Mouse (Mus musculus): Measurements from ENCODE around the gene Gm9821. TPM values are rescaled to one million over a fixed set of nuclear protein-coding genes. Genes with fewer than 3 reads are reported as not detected.

The Gm9821 gene
- polyA plus RNA-seq, 1 experiment from 2014 or later = 0.80 TPM

DNA sequence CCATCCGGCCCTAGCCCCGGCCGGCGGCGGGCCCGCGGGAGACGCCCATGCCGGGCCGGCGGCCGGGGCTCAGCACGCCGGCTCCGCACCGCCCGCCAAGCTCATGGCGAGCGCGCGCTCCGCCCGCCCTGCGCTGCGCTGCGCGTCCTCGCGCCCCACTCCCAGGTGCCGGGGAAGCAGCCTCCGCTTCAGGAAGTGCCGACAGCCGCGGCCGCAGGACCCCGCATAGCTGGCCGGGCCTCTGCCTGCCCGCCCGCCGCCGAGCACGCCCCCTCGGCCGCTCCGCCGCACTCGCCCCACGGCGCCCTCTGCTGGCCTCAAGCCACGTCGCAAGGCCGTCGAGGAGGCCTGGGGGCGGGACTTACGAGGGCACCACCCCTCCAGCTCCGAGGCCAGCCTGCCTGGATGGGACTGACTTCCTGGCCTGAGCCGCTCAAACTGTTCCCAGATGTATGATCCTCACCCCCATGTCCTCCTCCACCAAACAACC lies 18.0 kb downstream of the Gm9821 start:
- Histone ChIP-seq H3K27ac (peak overlapping the region; percentile 84), H3K4me1 (replicated peaks) (peaks cover 70% of the 10 kb centered on the region), H3K27me3 (peaks cover 36% of the 10 kb centered on the region), H3K9ac (peak overlapping the region; percentile 93), H3K4me2 (peak overlapping the region; percentile 99), H3K9me3 (replicated peaks) (no peaks in the 10 kb centered on the region), H3K36me3 (peaks cover 16% of the 10 kb centered on the region), H3K4me3 (replicated peaks) (peak overlapping the region; percentile 94)
- WGBS (ENCODE audit: insufficient replicate concordance) = under 1% methylated on average over 57 of the region's 57 CpGs
- DNase-seq = peak; percentile 93
- ATAC-seq (ENCODE audit: low read depth) = peak; percentile 89

DNA sequence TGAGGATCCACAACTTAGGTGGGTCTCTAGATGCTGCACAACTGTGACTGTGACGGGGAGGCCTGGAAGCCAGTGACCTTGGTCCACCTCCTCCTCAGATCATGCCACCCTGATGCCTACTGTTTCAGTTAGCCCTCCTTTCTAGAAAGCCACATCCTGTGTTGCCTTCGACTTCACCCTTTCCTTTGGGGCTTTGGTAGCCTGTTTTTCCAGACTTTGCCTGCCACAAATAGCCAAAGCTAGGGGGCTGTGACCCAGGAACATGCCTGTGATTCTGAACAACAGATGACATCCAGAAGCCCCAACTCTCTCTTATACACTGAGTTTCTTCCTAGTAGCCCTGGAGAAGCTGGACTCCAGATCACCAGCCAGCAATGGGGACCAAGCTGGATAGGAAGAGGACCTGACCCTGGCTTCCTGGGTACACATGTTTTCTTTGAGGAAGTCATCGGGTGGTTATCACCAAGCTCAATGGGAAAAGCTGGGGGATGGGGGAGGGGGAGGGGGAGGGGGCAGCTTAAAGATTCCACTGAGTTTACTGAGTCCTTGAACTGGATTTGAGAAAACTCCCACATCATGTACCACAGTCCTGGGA lies 19.2 kb downstream of the Gm9821 start:
- peak overlapping the region; percentile 65 for H3K27ac ChIP-seq
- H3K9me3 ChIP-seq (replicated peaks) = no peaks in the 10 kb centered on the region
- H3K36me3 ChIP-seq = peaks cover 13% of the 10 kb centered on the region
- H3K9ac ChIP-seq = 0 out of 2 replicates have a peak overlapping the region, but pooled peaks have one; percentile 22
- peaks cover 58% of the 10 kb centered on the region for H3K4me1 ChIP-seq (replicated peaks)
- WGBS (ENCODE audit: insufficient replicate concordance) = 37% methylated on average over 3 of the region's 3 CpGs
- peaks cover 48% of the 10 kb centered on the region for H3K27me3 ChIP-seq
- peak overlapping the region; percentile 99 for H3K4me2 ChIP-seq
- H3K4me3 ChIP-seq (replicated peaks) = peak overlapping the region; percentile 34
- DNase-seq = no peak
- ATAC-seq (ENCODE audit: low read depth) = no peak

DNA sequence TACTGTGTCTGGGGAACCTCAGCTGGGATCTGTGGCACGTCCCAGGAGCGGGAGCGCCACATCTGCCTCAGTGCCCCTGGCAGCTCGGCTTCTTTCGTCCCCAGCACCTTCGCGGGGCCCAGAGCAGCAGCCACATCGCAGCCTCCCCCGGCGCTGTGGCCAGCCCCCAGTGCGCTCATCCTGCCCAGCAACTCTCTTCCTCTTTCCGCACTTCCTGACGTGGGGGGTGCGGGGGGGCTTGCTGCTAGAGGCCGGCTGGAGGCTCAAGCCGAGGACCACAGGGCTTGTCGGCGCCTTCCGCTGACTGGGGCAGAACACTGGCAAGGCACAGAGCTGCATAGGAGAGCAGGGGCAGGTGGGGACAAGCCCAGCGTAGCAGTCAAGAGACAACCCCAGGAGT lies 19.9 kb downstream of the Gm9821 start:
- DNase-seq (no peak), ATAC-seq (ENCODE audit: low read depth) (no peak)
- Histone ChIP-seq H3K36me3 (peaks cover 7% of the 10 kb centered on the region; the same call in 1 of the 2 replicates), H3K4me3 (replicated peaks) (peak overlapping the region; percentile 34), H3K27me3 (peaks cover 55% of the 10 kb centered on the region), H3K9ac (peak overlapping the region; percentile 22; the same call in 1 of the 2 replicates), H3K9me3 (replicated peaks) (no peaks in the 10 kb centered on the region), H3K4me2 (peak overlapping the region; percentile 99), H3K27ac (peak overlapping the region; percentile 65), H3K4me1 (replicated peaks) (peaks cover 51% of the 10 kb centered on the region)
- 8% methylated on average over 20 of the region's 20 CpGs for WGBS (ENCODE audit: insufficient replicate concordance)

DNA sequence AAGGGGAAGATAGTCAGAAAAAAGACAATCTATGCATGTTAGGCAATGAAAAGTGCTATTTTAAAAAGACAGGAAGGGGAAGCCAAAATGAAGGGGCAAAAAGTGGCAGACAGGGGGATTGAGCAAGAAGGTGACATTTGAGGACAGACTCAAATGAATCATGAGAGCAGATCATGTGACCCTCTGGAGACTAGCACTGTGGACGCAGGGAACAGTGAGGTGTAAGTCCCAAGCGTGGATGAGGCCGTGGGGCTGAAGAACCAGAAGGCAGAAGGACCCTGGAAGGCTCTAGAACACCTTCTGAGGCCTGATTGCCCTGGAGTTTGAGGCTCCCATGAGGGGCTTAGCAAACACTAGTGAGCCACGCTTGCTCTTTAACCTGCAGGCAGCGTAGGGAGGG lies 20.9 kb downstream of the Gm9821 start:
- H3K9ac ChIP-seq = no peak overlapping the region
- peaks cover 65% of the 10 kb centered on the region for H3K27me3 ChIP-seq
- no peak for DNase-seq
- no peak overlapping the region for H3K4me3 ChIP-seq (replicated peaks)
- H3K4me2 ChIP-seq = no peak overlapping the region
- H3K9me3 ChIP-seq (replicated peaks) = no peaks in the 10 kb centered on the region
- 64% methylated on average over 5 of the region's 5 CpGs for whole genome bisulfite sequencing (ENCODE audit: insufficient replicate concordance)
- H3K36me3 ChIP-seq = no peaks in the 10 kb centered on the region
- no peak overlapping the region for H3K27ac ChIP-seq
- ATAC-seq (ENCODE audit: low read depth) = no peak
- peaks cover 46% of the 10 kb centered on the region for H3K4me1 ChIP-seq (replicated peaks)

DNA sequence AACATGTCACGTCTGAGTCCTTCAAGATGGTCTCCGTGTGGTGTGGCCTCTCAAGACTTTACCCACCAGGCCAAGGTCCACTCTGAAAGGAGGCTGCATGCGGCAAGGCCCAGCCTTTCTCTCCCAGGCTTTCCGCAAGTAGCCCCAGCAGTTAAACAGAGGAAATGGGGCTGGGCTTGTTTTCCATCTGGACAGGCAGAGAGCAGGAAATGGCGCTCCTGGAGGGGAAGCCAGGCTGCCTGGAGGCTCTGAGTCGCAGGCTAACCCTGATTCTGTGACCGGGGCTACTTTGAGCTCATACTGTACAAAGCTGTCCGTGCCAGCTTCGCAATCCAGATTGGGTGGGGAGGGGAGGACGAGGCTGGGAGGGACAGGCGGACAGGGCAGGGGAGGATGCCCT lies 22.5 kb downstream of the Gm9821 start:
- WGBS (ENCODE audit: insufficient replicate concordance) = 41% methylated on average over 11 of the region's 11 CpGs
- no peak overlapping the region; the same call in none of the 2 replicates for H3K27ac ChIP-seq

DNA sequence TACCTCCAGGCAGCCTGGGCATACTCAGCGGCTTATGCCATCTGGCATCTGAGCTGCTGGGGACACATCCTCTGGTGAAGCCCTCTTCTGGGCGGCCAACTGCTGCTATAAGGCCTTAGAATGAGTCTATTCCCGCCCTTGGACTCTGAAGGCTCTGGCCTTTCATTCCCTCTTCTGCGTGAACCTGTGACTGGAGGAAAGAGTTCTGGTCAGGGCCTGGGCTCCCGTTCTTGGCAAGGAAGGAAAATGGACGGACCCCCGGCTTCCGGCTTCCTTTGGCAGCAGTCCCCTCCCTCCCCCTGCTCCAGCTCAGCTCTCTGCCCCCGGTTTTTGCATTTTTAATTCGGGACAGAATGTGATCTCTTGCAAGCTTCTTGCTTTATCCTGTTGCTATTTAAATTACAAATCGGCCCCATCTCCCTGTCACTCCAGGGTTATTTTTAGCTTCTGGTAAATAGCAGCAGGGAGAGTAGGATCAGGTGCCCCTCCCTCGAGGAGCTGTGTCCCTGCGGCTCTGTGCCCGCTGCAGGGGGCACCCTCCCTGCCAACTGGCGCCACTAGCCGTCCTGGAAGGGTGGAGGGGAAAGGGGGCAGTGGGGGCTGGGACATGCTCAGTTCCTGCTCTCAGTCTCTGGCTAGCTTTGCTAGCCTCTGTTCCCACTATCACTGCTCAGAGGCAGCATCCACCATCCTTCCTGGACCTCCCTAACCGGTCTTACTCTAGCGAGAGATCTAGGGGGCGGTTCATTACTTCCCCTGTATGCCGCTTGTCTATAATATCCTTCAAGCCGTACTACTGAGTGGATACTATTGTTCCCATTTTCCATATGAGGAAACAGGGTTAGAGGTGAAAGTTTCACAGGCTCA lies 26.0 kb downstream of the Gm9821 start:
- Histone ChIP-seq H3K9ac (no peak overlapping the region), H3K36me3 (no peaks in the 10 kb centered on the region), H3K4me1 (replicated peaks) (peaks cover 22% of the 10 kb centered on the region), H3K4me3 (replicated peaks) (no peak overlapping the region), H3K27ac (peak overlapping the region; percentile 63), H3K9me3 (replicated peaks) (no peaks in the 10 kb centered on the region), H3K4me2 (peak overlapping the region; percentile 10; the same call in 1 of the 2 replicates), H3K27me3 (peaks cover 90% of the 10 kb centered on the region)
- DNase-seq = no peak
- ATAC-seq (ENCODE audit: low read depth) = peak; percentile 42; the same call in 1 of the 2 replicates
- WGBS (ENCODE audit: insufficient replicate concordance) = 24% methylated on average over 21 of the region's 21 CpGs

More for the DNA sequence above, 22.5 kb downstream of the Gm9821 start:
- Histone ChIP-seq H3K36me3 (no peaks in the 10 kb centered on the region), H3K9ac (no peak overlapping the region), H3K27me3 (peaks cover 81% of the 10 kb centered on the region), H3K4me3 (replicated peaks) (no peak overlapping the region), H3K9me3 (replicated peaks) (no peaks in the 10 kb centered on the region), H3K4me2 (no peak overlapping the region), H3K4me1 (replicated peaks) (peaks cover 33% of the 10 kb centered on the region)
- ATAC-seq (ENCODE audit: low read depth) = no peak
- no peak for DNase-seq

DNA sequence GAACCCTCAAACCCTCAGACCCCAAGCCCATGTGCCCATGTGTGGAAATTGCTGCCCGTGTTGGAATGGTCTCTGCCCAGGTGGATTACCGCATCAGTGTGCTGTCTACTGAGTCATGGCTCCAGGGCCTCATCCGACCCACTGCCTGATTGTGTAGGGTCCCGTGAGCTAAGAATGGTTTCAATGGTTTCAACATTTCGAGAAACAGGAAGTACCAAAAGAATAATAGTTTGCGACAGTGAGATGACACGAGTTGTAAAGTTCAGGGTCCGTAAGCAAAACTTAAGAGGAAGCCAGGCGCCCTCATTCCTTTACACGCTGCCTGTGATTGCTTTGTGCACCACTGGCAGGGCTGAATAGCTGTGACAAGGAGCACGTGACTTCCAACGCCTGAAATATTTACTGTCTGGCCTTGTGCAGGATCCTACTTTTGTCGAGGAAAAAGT lies 26.6 kb downstream of the Gm9821 start:
- Histone ChIP-seq H3K4me2 (peak overlapping the region; percentile 10; the same call in 1 of the 2 replicates), H3K27ac (no peak overlapping the region; the same call in 1 of the 2 replicates), H3K9me3 (replicated peaks) (no peaks in the 10 kb centered on the region), H3K36me3 (no peaks in the 10 kb centered on the region), H3K27me3 (peaks cover 94% of the 10 kb centered on the region), H3K4me1 (replicated peaks) (peaks cover 20% of the 10 kb centered on the region), H3K4me3 (replicated peaks) (no peak overlapping the region), H3K9ac (no peak overlapping the region)
- DNase-seq (no peak), ATAC-seq (ENCODE audit: low read depth) (no peak)
- WGBS (ENCODE audit: insufficient replicate concordance) = 14% methylated on average over 13 of the region's 13 CpGs

DNA sequence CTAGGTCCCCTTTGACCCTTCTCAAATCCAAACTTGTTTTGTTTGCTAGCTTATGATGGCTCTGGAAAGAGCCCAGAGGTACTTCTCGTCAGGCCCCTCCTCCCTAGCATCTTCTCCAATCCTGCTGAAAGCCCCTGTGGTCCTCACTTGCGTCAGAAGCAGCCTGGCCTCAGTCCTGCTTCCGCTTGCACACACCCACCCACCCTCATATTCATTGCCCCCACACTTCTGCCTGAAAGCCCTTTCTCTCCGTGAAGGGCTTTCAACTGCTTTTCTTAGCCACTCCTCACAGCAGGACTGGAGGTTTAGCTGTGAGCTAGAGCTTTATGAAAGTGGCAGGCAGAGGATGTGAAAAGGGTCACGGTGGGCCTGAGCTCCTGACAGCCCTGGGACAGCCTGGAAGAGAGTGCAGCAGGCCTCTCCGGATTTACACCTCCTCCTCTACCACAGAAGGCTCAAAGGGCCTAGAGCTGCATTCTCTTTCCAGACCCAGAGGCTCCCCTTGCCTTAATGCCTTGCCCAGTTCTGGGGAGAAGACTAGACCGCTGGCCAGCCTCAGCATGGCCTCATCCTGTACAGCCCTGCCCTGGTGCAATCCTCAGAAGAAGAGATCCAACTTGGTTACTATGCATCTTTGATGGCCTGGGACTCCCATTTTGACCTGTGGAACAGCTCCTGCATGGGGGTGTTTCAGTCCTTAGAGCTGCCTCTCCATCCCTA lies 28.1 kb downstream of the Gm9821 start:
- Histone ChIP-seq H3K4me2 (no peak overlapping the region), H3K27me3 (peaks cover 100% of the 10 kb centered on the region), H3K36me3 (no peaks in the 10 kb centered on the region), H3K4me3 (replicated peaks) (no peak overlapping the region), H3K4me1 (replicated peaks) (peaks cover 28% of the 10 kb centered on the region), H3K9ac (no peak overlapping the region), H3K27ac (no peak overlapping the region), H3K9me3 (replicated peaks) (no peaks in the 10 kb centered on the region)
- DNase-seq (no peak), ATAC-seq (ENCODE audit: low read depth) (no peak)
- 42% methylated on average over 7 of the region's 7 CpGs for WGBS (ENCODE audit: insufficient replicate concordance)

DNA sequence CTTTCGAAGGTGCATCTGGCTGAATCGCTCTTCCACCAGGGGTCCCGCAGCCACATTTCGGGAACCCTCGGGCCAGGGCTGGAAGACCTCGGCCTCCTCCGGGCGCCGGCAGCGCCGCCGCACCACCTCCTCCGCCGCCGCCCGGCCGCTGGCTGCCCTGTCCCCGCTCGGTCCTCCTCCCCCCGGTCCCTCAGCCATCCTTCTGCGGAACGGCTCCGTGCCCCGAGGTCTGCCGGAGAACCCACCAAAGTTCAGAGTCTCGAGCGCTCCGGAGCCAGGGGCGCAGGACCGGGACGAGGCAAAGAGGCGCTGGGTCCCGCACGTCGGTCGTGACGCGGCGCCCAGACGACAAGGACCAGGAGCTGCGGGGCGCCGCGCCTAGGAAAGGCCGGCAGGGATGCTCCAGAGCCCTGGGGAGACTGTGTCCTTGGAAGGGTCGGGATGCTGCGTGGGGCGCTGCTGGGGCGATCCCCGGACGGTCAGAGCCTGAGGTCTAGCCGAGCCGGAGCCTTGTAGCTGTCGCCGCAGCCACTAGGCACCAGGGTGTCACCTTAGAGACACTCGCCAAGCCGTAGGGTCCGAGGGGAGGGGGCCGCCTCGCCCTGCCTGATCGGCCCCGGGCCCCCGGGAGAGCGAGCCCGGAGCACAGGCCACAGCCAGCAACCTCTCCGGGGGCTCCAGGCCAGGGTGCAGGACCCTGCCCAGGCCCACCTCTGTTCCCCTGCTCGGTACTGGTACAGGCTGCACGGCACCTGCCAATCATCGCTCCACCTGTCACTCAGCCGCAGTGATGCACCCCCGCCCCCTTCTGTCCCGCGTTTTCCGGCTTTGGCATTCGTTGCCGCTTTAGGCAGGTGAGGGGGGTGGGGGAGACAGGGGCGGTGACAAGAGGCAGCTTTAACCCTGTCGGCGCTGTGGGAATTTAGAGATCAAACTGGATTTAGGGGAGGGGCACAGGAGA lies 30.4 kb downstream of the Gm9821 start, which contains the start of gene Dgkz:
TSS of gene Dgkz (minus strand) at position 284 of the 961 bp plus-strand sequence.
- H3K27ac ChIP-seq = no peak within 1 kb of the TSS

DNA sequence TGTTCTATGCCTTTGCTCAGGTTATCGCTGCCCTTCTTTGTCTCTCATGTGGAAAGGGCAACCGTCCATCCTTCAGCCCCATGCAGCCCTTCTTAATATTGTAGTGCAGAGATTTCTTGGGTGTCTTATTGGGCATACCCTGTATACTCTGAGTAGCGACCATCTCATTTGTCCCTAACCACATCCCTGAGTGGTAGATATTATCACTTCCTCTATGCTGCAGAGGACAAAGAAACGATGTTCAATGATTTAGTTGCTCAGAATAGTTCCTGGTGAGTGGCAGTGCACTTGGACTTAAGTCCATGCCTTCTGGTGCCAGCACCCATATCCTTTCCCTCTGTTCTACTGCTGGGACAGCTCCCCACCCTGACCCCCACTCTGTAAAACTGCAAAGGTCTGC lies 32.5 kb downstream of the Gm9821 start:
- Histone ChIP-seq H3K4me3 (replicated peaks) (no peak overlapping the region), H3K4me2 (no peak overlapping the region), H3K4me1 (replicated peaks) (peaks cover 19% of the 10 kb centered on the region), H3K36me3 (no peaks in the 10 kb centered on the region), H3K9me3 (replicated peaks) (no peaks in the 10 kb centered on the region), H3K27me3 (peaks cover 79% of the 10 kb centered on the region), H3K9ac (no peak overlapping the region), H3K27ac (no peak overlapping the region)
- DNase-seq (no peak), ATAC-seq (ENCODE audit: low read depth) (no peak)
- 39% methylated on average over 4 of the region's 4 CpGs for WGBS (ENCODE audit: insufficient replicate concordance)

More for the DNA sequence above, 30.4 kb downstream of the Gm9821 start, which contains the start of gene Dgkz:
- H3K9ac ChIP-seq = no peak within 1 kb of the TSS
- no peaks in the 10 kb centered on the region for H3K36me3 ChIP-seq
- peak within 1 kb of the TSS; percentile 59 for H3K4me2 ChIP-seq
- H3K4me1 ChIP-seq (replicated peaks) = peaks cover 28% of the 10 kb centered on the region
- DNase-seq (no peak), ATAC-seq (ENCODE audit: low read depth) (0 out of 2 replicates have a peak, but pooled peaks have one; percentile 27)
- H3K9me3 ChIP-seq (replicated peaks) = no peaks in the 10 kb centered on the region
- WGBS (ENCODE audit: insufficient replicate concordance) = 3% methylated on average over 79 of the region's 79 CpGs
- peaks cover 95% of the 10 kb centered on the region for H3K27me3 ChIP-seq
- peak within 1 kb of the TSS; percentile 43 for H3K4me3 ChIP-seq (replicated peaks)
